Mouse (Mus musculus): Measurements from ENCODE around the gene Nthl1. TPM values are rescaled to one million over a fixed set of nuclear protein-coding genes. Genes with fewer than 3 reads are reported as not detected.

Gene Nthl1
- polyA plus RNA-seq, 1 experiment from 2014 or later = 25.0 TPM

- ATAC-seq (ENCODE audit: low FRiP score, low read depth) = no peak; the same call in none of the 2 replicates
- 10% methylated on average over 22 of the region's 22 CpGs for WGBS
Measured at GRCm38 (mm10) chr17:24632813-24633449, 451 bp downstream of the Nthl1 start.

GRCm38 (mm10) chr17:24633831-24634230, 1.4 kb downstream of the Nthl1 start:
- H3K4me2 ChIP-seq (replicated peaks) = peak overlapping the region; percentile 79; the same call in 1 of the 2 replicates
- H3K4me3 ChIP-seq = no peak overlapping the region
- H3K36me3 ChIP-seq = peaks cover 30% of the 10 kb centered on the region
- no peaks in the 10 kb centered on the region for H3K9me3 ChIP-seq
- peak overlapping the region; percentile 90; the same call in 1 of the 2 replicates for H3K27ac ChIP-seq
- H3K27me3 ChIP-seq = no peaks in the 10 kb centered on the region
- WGBS = 96% methylated on average over 11 of the region's 11 CpGs
- H3K9ac ChIP-seq = no peak overlapping the region; the same call in 1 of the 2 replicates
- no peak for ATAC-seq (ENCODE audit: low FRiP score, low read depth)
- peaks cover 26% of the 10 kb centered on the region for H3K4me1 ChIP-seq

More at GRCm38 (mm10) chr17:24632813-24633449, 451 bp downstream of the Nthl1 start:
- Histone ChIP-seq H3K27ac (peak overlapping the region; percentile 90), H3K9ac (peak overlapping the region; percentile 84), H3K9me3 (no peaks in the 10 kb centered on the region), H3K4me3 (peak overlapping the region; percentile 71), H3K4me2 (replicated peaks) (peak overlapping the region; percentile 79), H3K4me1 (peaks cover 18% of the 10 kb centered on the region), H3K27me3 (no peaks in the 10 kb centered on the region), H3K36me3 (peaks cover 32% of the 10 kb centered on the region)

- H3K36me3 ChIP-seq = peaks cover 18% of the 10 kb centered on the region
- no peak for ATAC-seq (ENCODE audit: low FRiP score, low read depth)
- 86% methylated on average over 4 of the region's 4 CpGs for WGBS
- H3K4me3 ChIP-seq = no peak overlapping the region
- H3K27me3 ChIP-seq = no peaks in the 10 kb centered on the region
- peak overlapping the region; percentile 13; the same call in 1 of the 2 replicates for H3K9ac ChIP-seq
- no peaks in the 10 kb centered on the region for H3K9me3 ChIP-seq
- H3K4me1 ChIP-seq = peaks cover 38% of the 10 kb centered on the region
- H3K27ac ChIP-seq = no peak overlapping the region
- H3K4me2 ChIP-seq (replicated peaks) = no peak overlapping the region
Measured at GRCm38 (mm10) chr17:24635024-24635423, 2.5 kb downstream of the Nthl1 start.

GRCm38 (mm10) chr17:24635694-24636093, 3.2 kb downstream of the Nthl1 start:
- Histone ChIP-seq H3K27me3 (no peaks in the 10 kb centered on the region), H3K4me1 (peaks cover 44% of the 10 kb centered on the region), H3K36me3 (peaks cover 18% of the 10 kb centered on the region), H3K4me3 (no peak overlapping the region), H3K27ac (no peak overlapping the region), H3K4me2 (replicated peaks) (no peak overlapping the region), H3K9me3 (no peaks in the 10 kb centered on the region), H3K9ac (no peak overlapping the region)
- ATAC-seq (ENCODE audit: low FRiP score, low read depth) = no peak
- 95% methylated on average over 5 of the region's 5 CpGs for WGBS

GRCm38 (mm10) chr17:24636781-24637481, 4.5 kb downstream of the Nthl1 start:
- H3K4me3 ChIP-seq = no peak overlapping the region
- H3K9ac ChIP-seq = 0 out of 2 replicates have a peak overlapping the region, but pooled peaks have one; percentile 1
- H3K36me3 ChIP-seq = peaks cover 23% of the 10 kb centered on the region
- 78% methylated on average over 5 of the region's 5 CpGs for WGBS
- H3K27ac ChIP-seq = no peak overlapping the region
- peaks cover 41% of the 10 kb centered on the region for H3K4me1 ChIP-seq
- no peaks in the 10 kb centered on the region for H3K9me3 ChIP-seq
- ATAC-seq (ENCODE audit: low FRiP score, low read depth) = no peak
- H3K4me2 ChIP-seq (replicated peaks) = no peak overlapping the region
- no peaks in the 10 kb centered on the region for H3K27me3 ChIP-seq

- Histone ChIP-seq H3K36me3 (peaks cover 36% of the 10 kb centered on the region), H3K27me3 (no peaks in the 10 kb centered on the region), H3K4me1 (peaks cover 41% of the 10 kb centered on the region), H3K27ac (peak overlapping the region; percentile 97), H3K4me3 (no peak overlapping the region), H3K9me3 (no peaks in the 10 kb centered on the region), H3K4me2 (replicated peaks) (no peak overlapping the region), H3K9ac (no peak overlapping the region; the same call in 1 of the 2 replicates)
- ATAC-seq (ENCODE audit: low FRiP score, low read depth) = no peak
- 90% methylated on average over 4 of the region's 4 CpGs for WGBS
Measured at GRCm38 (mm10) chr17:24638214-24638613, 5.7 kb downstream of the Nthl1 start.

GRCm38 (mm10) chr17:24638840-24639239, 6.4 kb downstream of the Nthl1 start:
- H3K4me1 ChIP-seq = peaks cover 41% of the 10 kb centered on the region
- H3K27me3 ChIP-seq = no peaks in the 10 kb centered on the region
- H3K9ac ChIP-seq = peak overlapping the region; percentile 53; the same call in 1 of the 2 replicates
- H3K36me3 ChIP-seq = peaks cover 42% of the 10 kb centered on the region
- peak overlapping the region; percentile 53 for H3K4me2 ChIP-seq (replicated peaks)
- no peaks in the 10 kb centered on the region for H3K9me3 ChIP-seq
- WGBS = 33% methylated on average over 9 of the region's 9 CpGs
- H3K4me3 ChIP-seq = peak overlapping the region; percentile 20; the same call in 1 of the 2 replicates
- peak overlapping the region; percentile 97 for H3K27ac ChIP-seq
- peak; percentile 18; the same call in 1 of the 2 replicates for ATAC-seq (ENCODE audit: low FRiP score, low read depth)

- Histone ChIP-seq H3K4me1 (peaks cover 46% of the 10 kb centered on the region), H3K4me3 (peak overlapping the region; percentile 20), H3K36me3 (peaks cover 49% of the 10 kb centered on the region), H3K9ac (peak overlapping the region; percentile 53), H3K9me3 (no peaks in the 10 kb centered on the region), H3K4me2 (replicated peaks) (peak overlapping the region; percentile 53), H3K27me3 (no peaks in the 10 kb centered on the region), H3K27ac (peak overlapping the region; percentile 97)
- ATAC-seq (ENCODE audit: low FRiP score, low read depth) = peak; percentile 85
- WGBS = 9% methylated on average over 5 of the region's 5 CpGs
Measured at GRCm38 (mm10) chr17:24639571-24639988, 7.1 kb downstream of the Nthl1 start.

- H3K9me3 ChIP-seq = no peaks in the 10 kb centered on the region
- H3K9ac ChIP-seq = peak overlapping the region; percentile 53
- no peak for ATAC-seq (ENCODE audit: low FRiP score, low read depth)
- H3K27ac ChIP-seq = peak overlapping the region; percentile 97
- 81% methylated on average over 7 of the region's 7 CpGs for WGBS
- no peak overlapping the region for H3K4me3 ChIP-seq
- H3K36me3 ChIP-seq = peaks cover 52% of the 10 kb centered on the region
- H3K4me1 ChIP-seq = peaks cover 51% of the 10 kb centered on the region
- H3K4me2 ChIP-seq (replicated peaks) = peak overlapping the region; percentile 53
- no peaks in the 10 kb centered on the region for H3K27me3 ChIP-seq
Measured at GRCm38 (mm10) chr17:24640119-24640518, 7.6 kb downstream of the Nthl1 start.

GRCm38 (mm10) chr17:24640581-24640980, 8.1 kb downstream of the Nthl1 start:
- Histone ChIP-seq H3K4me1 (peaks cover 56% of the 10 kb centered on the region), H3K27ac (peak overlapping the region; percentile 97)

GRCm38 (mm10) chr17:24641944-24642343, 9.5 kb downstream of the Nthl1 start:
- ATAC-seq (ENCODE audit: low FRiP score, low read depth) = no peak
- H3K4me3 ChIP-seq = no peak overlapping the region
- H3K27me3 ChIP-seq = no peaks in the 10 kb centered on the region
- no peak overlapping the region for H3K27ac ChIP-seq
- WGBS = 91% methylated on average over 14 of the region's 14 CpGs
- H3K36me3 ChIP-seq = peaks cover 69% of the 10 kb centered on the region
- no peak overlapping the region for H3K9ac ChIP-seq
- H3K4me2 ChIP-seq (replicated peaks) = no peak overlapping the region
- peaks cover 62% of the 10 kb centered on the region for H3K4me1 ChIP-seq
- H3K9me3 ChIP-seq = no peaks in the 10 kb centered on the region

More at GRCm38 (mm10) chr17:24640581-24640980, 8.1 kb downstream of the Nthl1 start:
- H3K36me3 ChIP-seq = peaks cover 55% of the 10 kb centered on the region
- no peaks in the 10 kb centered on the region for H3K9me3 ChIP-seq
- H3K27me3 ChIP-seq = no peaks in the 10 kb centered on the region
- no peak overlapping the region; the same call in 1 of the 2 replicates for H3K9ac ChIP-seq
- 96% methylated on average over 15 of the region's 15 CpGs for WGBS
- no peak for ATAC-seq (ENCODE audit: low FRiP score, low read depth)
- H3K4me2 ChIP-seq (replicated peaks) = no peak overlapping the region
- no peak overlapping the region for H3K4me3 ChIP-seq

GRCm38 (mm10) chr17:24642791-24643343, 10.4 kb downstream of the Nthl1 start:
- 0 out of 2 replicates have a peak overlapping the region, but pooled peaks have one; percentile 8 for H3K9ac ChIP-seq
- no peaks in the 10 kb centered on the region for H3K9me3 ChIP-seq
- peaks cover 74% of the 10 kb centered on the region for H3K36me3 ChIP-seq
- 63% methylated on average over 6 of the region's 6 CpGs for WGBS
- H3K4me3 ChIP-seq = no peak overlapping the region
- no peaks in the 10 kb centered on the region for H3K27me3 ChIP-seq
- no peak overlapping the region for H3K27ac ChIP-seq
- no peak for ATAC-seq (ENCODE audit: low FRiP score, low read depth)
- H3K4me2 ChIP-seq (replicated peaks) = no peak overlapping the region
- peaks cover 70% of the 10 kb centered on the region for H3K4me1 ChIP-seq

All from limb, embryonic 13.5 days (tissue).